Comparison of ENCODE assay signal across 19 mouse cellular contexts in the genomic region with DNA sequence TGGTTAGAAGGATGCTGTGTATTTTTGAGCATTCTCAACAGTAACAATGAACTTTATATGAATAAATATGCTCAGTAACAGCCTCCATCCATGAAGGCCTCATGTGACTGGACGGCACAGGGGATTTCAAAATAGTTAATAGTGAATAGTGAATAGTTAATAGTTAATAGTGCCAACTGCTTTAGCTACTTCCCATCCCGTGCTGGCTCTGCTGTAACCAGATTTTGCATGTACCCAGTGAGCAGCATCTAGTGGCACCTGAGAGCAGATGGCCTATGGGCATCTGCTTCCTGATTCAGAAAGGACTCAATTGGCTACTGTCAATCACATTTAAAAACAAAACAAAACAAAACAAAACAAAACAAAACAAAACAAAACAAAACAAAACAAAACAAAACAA.
DNase-seq lines count a peak whose midpoint lies in the region; ATAC-seq and TF ChIP-seq lines count a peak whose summit lies in the region.
"Had no signal": no experiment of that assay in that cellular context is flagged by ENCODE, and none has a peak within 500 bp of the region (broad histone marks: within the 10 kb centered on the region; RNA-seq: fewer than 3 reads in every experiment).

No protein-coding gene starts in this region.

- ATAC-seq in kidney, embryonic 16.5 days (ENCODE audit: low FRiP score, low TSS enrichment): peak; percentile 51; the same call in 1 of the 2 replicates
- ATAC-seq: forebrain, embryonic 13.5 days; forebrain, embryonic 15.5 days had no signal

- no peaks in the 10 kb centered on the region for H3K4me1 ChIP-seq in kidney, adult 2 months (ENCODE audit: control insufficient read depth, insufficient read depth, low read length)
- H3K4me1 ChIP-seq in kidney, embryonic 16.5 days (ENCODE audit: insufficient read depth, low read length): no peaks in the 10 kb centered on the region
- H3K4me1 ChIP-seq: embryonic facial prominence, embryonic 10.5 days; embryonic facial prominence, embryonic 12.5 days; forebrain, embryonic 13.5 days; forebrain, embryonic 15.5 days had no signal

- H3K4me3 ChIP-seq in kidney, adult 2 months (ENCODE audit: insufficient read depth, low read depth, low read length): no peak overlapping the region
- no peak overlapping the region for H3K4me3 ChIP-seq in kidney, embryonic 16.5 days (ENCODE audit: low read length)
- H3K4me3 ChIP-seq: embryonic facial prominence, embryonic 10.5 days; embryonic facial prominence, embryonic 12.5 days; forebrain, embryonic 13.5 days; forebrain, embryonic 15.5 days had no signal

- peak; percentile 41 for DNase-seq in kidney, adult 2 months
- DNase-seq in kidney, postnatal 10 days: no peak
- no peak for DNase-seq in kidney, adult 18-20 months
- DNase-seq in kidney, postnatal 25 days: peak; percentile 5 to 43
- DNase-seq in kidney, postnatal 36 days: peak; percentile 7 to 18
- DNase-seq in cerebellum, adult 9-11 months: no peak
- DNase-seq: adrenal gland, adult 2 months; adrenal gland, postnatal 10 days; adrenal gland, postnatal 25 days; cerebellum, adult 11 months; cerebellum, adult 18-20 months; cerebellum, adult 8-10 months; cerebellum, postnatal 10 days; cerebellum, postnatal 25 days had no signal

- no peaks in the 10 kb centered on the region for H3K36me3 ChIP-seq in kidney, adult 2 months (ENCODE audit: control insufficient read depth, insufficient read depth, low read length)
- H3K36me3 ChIP-seq in kidney, embryonic 16.5 days (ENCODE audit: insufficient read depth, low read length): no peaks in the 10 kb centered on the region
- H3K36me3 ChIP-seq: embryonic facial prominence, embryonic 10.5 days; embryonic facial prominence, embryonic 12.5 days; forebrain, embryonic 15.5 days had no signal

- no peak for TF ChIP-seq POLR2A in kidney, adult 2 months (IDR thresholded peaks at IDR 0.05; ENCODE audit: low read depth, low read length)

- H3K9me3 ChIP-seq in kidney, embryonic 16.5 days (ENCODE audit: low read length): no peaks in the 10 kb centered on the region
- H3K9me3 ChIP-seq: embryonic facial prominence, embryonic 10.5 days; embryonic facial prominence, embryonic 12.5 days; forebrain, embryonic 13.5 days; forebrain, embryonic 15.5 days had no signal

- no peak for TF ChIP-seq CTCF in kidney, adult 2 months (conservative IDR thresholded peaks at IDR 0.05; ENCODE audit: insufficient read depth, insufficient read length, low read depth, low read length)

- no peak overlapping the region for H3K27ac ChIP-seq in kidney, adult 2 months (ENCODE audit: insufficient read depth, low read depth, low read length)
- no peak overlapping the region for H3K27ac ChIP-seq in kidney, embryonic 16.5 days (ENCODE audit: low read length)
- H3K27ac ChIP-seq: embryonic facial prominence, embryonic 10.5 days; embryonic facial prominence, embryonic 12.5 days; forebrain, embryonic 13.5 days; forebrain, embryonic 15.5 days had no signal

- no peak overlapping the region for H3K4me2 ChIP-seq in kidney, embryonic 16.5 days (replicated peaks; ENCODE audit: low read depth, low read length)
- H3K4me2 ChIP-seq: embryonic facial prominence, embryonic 12.5 days; forebrain, embryonic 13.5 days; forebrain, embryonic 15.5 days had no signal

- no peak overlapping the region for H3K9ac ChIP-seq in kidney, embryonic 16.5 days (replicated peaks; ENCODE audit: low read length)
- H3K9ac ChIP-seq: embryonic facial prominence, embryonic 12.5 days; forebrain, embryonic 13.5 days; forebrain, embryonic 15.5 days had no signal

- H3K27me3 ChIP-seq in kidney, adult 2 months (replicated peaks; ENCODE audit: control insufficient read depth, insufficient read depth, low read length): no peaks in the 10 kb centered on the region
- H3K27me3 ChIP-seq in kidney, embryonic 16.5 days (ENCODE audit: insufficient read depth, low read length): no peaks in the 10 kb centered on the region
- H3K27me3 ChIP-seq: embryonic facial prominence, embryonic 12.5 days; forebrain, embryonic 13.5 days; forebrain, embryonic 15.5 days had no signal

- 29% methylated on average over 2 of the region's 2 CpGs for WGBS in kidney, adult 2 months
- WGBS in kidney, embryonic 16.5 days: 59% methylated on average over 2 of the region's 2 CpGs

Comparison
In these comparisons a context has a peak if more than half of its experiments do, and no peak if none do; other contexts are left out.
1. DNase-seq: peak in kidney, adult 2 months (single experiment), kidney, postnatal 25 days (2 of 2) and kidney, postnatal 36 days (2 of 2); none in kidney, postnatal 10 days (single experiment), kidney, adult 18-20 months (single experiment) and cerebellum, adult 9-11 months (single experiment).